Mouse (Mus musculus): ENCODE measurements at regions not wholly inside any gene's neighbourhood (a gene's known extent, or its start where the extent isn't known, plus 50 kb on each side); places are given as distances from the start of the nearest gene placed in this dataset.
A peak's percentile ranks its signal among the peaks of the same experiment; 100 is the strongest.

GRCm38 (mm10) chr5:119739386-119739785, 68.9 kb downstream of the Tbx3 start:
- TF ChIP-seq EP300 (IDR thresholded peaks at IDR 0.05) (no peak), CTCF (IDR thresholded peaks at IDR 0.05) (peak; percentile 38)
